Mouse (Mus musculus) liver, embryonic 11.5 days (tissue): ENCODE data around the gene Mthfd2l. TPM values are rescaled to one million over a fixed set of nuclear protein-coding genes. Genes with fewer than 3 reads are reported as not detected.

Source experiments
- ATAC-seq: fragments of 200-750 bp; cut with Nextera tagmentation; replicated peaks from 2 replicates; pipeline ENCODE4 v1.8.0; 2017; ENCODE audit warnings: moderate number of reproducible peaks, mild to moderate bottlenecking, moderate TSS enrichment, moderate library complexity; ENCODE audit not compliant: low FRiP score
- DNase-seq: peaks from one replicate; pipeline ENCODE4 v3.0.0-alpha.2; 2017; ENCODE audit warnings: low spot score
- H3K27ac ChIP-seq: fragments of 300-500 bp; sonication (generic); 2 replicates; pipeline ENCODE4 v1.5.1; 2014; ENCODE audit warnings: mild to moderate bottlenecking, low read depth, low read length, control low read depth
- H3K27me3 ChIP-seq: fragments of 300-500 bp; sonication (generic); replicated peaks from 2 replicates; pipeline ENCODE4 v1.6.1; 2014; ENCODE audit warnings: low read length, mixed read lengths; ENCODE audit not compliant: control insufficient read depth, insufficient read depth
- H3K36me3 ChIP-seq: fragments of 300-500 bp; sonication (generic); 2 replicates; pipeline ENCODE4 v1.6.1; 2014; ENCODE audit warnings: mild to moderate bottlenecking, low read length, moderate library complexity, mixed read lengths; ENCODE audit not compliant: control insufficient read depth, insufficient read depth
- H3K4me1 ChIP-seq: fragments of 300-500 bp; sonication (generic); replicated peaks from 2 replicates; pipeline ENCODE4 v1.6.1; 2014; ENCODE audit warnings: low read length, mixed read lengths; ENCODE audit not compliant: control insufficient read depth, insufficient read depth
- H3K4me2 ChIP-seq: fragments of 300-500 bp; sonication (generic); 2 replicates; pipeline ENCODE4 v1.6.1; 2014; ENCODE audit warnings: mild to moderate bottlenecking, control low read depth, moderate library complexity
- H3K4me3 ChIP-seq: fragments of 300-500 bp; sonication (generic); 2 replicates; pipeline ENCODE4 v1.5.1; 2014; ENCODE audit warnings: low read depth, low read length, control low read depth
- H3K9ac ChIP-seq: fragments of 300-500 bp; sonication (generic); 2 replicates; pipeline ENCODE4 v1.6.1; 2014; ENCODE audit warnings: low read depth, low read length, control low read depth
- H3K9me3 ChIP-seq: fragments of 300-500 bp; sonication (generic); 2 replicates; pipeline ENCODE4 v1.6.1; 2016; ENCODE audit warnings: low read length, inconsistent platforms, mixed read lengths; ENCODE audit not compliant: control insufficient read depth
- WGBS: fragments of 180-500 bp; shearing (Covaris S2); extraction: QIAGEN DNeasy Blood & Tissue Kit; methylation state at CpG from one replicate; pipeline ENCODE4 v1.1.7; 2014; 5-methylcytosine and 5-hydroxymethylcytosine counted together
- polyA plus RNA-seq: library from polyadenylated mRNA; unstranded; fragments of >200 nt; fragmentation: Nextera tagmentation; extraction: Ambion mirVana; gene quantifications from 2 replicates; pipeline ENCODE4 v1.2.1, GENCODE M21; 2014

The Mthfd2l gene
- polyA plus RNA-seq, 1 experiment from 2014 or later = 23.1 TPM

GRCm38 (mm10) chr5:90897429-90897828, 33.5 kb upstream of the Mthfd2l start:
- Histone ChIP-seq H3K9me3 (no peaks in the 10 kb centered on the region), H3K4me1 (no peaks in the 10 kb centered on the region), H3K4me3 (no peak overlapping the region), H3K27ac (no peak overlapping the region), H3K36me3 (no peaks in the 10 kb centered on the region), H3K27me3 (no peaks in the 10 kb centered on the region), H3K9ac (no peak overlapping the region), H3K4me2 (no peak overlapping the region)
- 66% methylated on average over 3 of the region's 3 CpGs for WGBS
- DNase-seq = no peak
- ATAC-seq = no peak

DNA sequence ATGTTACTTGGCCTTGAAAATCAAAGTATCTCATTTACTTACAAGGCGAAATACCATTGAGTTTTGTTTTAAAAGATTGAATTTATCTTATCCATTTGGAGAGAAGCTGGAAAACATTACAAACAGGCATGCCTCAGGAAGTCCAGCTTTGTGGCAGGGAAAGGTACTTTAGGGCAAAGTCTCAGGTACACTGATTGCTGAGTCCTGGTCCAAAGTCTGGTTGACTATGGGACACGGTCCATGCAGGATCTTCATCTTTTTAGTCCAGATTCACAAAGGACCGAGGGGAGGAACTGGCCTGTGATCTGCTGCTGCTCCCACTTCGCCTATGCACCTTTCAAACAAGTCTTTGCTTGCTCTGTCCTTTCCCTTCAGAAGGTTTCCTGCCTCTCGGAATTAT, 31.6 kb upstream of the Mthfd2l start:
- 73% methylated on average over 5 of the region's 5 CpGs for WGBS
- H3K36me3 ChIP-seq = no peaks in the 10 kb centered on the region

DNA sequence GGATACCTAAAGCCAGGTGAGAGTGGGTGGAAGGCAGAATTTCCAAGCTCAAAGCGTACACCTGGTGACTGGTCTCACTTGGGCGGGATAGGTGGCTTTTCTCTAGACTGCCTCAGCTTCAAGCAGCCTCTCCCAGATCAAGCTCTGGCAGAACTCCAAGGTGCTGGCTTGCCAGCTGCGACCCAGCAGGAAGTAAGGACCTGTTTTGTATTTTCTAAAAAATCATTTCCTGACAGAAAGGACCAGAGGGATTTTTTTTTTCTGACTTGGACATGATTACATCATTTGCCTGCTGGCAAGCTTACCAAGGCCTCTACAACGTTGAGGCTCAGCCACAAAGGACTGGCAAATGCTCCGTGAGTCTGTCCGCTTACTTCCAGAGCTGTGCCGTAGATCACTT, 30.8 kb upstream of the Mthfd2l start:
- peaks cover 10% of the 10 kb centered on the region for H3K27me3 ChIP-seq
- no peak overlapping the region for H3K4me3 ChIP-seq
- H3K4me1 ChIP-seq = no peaks in the 10 kb centered on the region; the same call in 1 of the 2 replicates
- H3K4me2 ChIP-seq = no peak overlapping the region
- ATAC-seq (no peak), DNase-seq (no peak)
- H3K36me3 ChIP-seq = no peaks in the 10 kb centered on the region
- no peak overlapping the region for H3K27ac ChIP-seq
- WGBS = 69% methylated on average over 7 of the region's 7 CpGs
- H3K9me3 ChIP-seq = no peaks in the 10 kb centered on the region
- H3K9ac ChIP-seq = no peak overlapping the region

More for the DNA sequence above, 31.6 kb upstream of the Mthfd2l start:
- Histone ChIP-seq H3K27ac (no peak overlapping the region), H3K9me3 (no peaks in the 10 kb centered on the region), H3K4me3 (no peak overlapping the region), H3K9ac (no peak overlapping the region), H3K27me3 (peaks cover 10% of the 10 kb centered on the region), H3K4me2 (no peak overlapping the region), H3K4me1 (no peaks in the 10 kb centered on the region; the same call in 1 of the 2 replicates)
- ATAC-seq (no peak), DNase-seq (no peak)

GRCm38 (mm10) chr5:90900688-90901087, 30.2 kb upstream of the Mthfd2l start:
- Histone ChIP-seq H3K4me2 (no peak overlapping the region), H3K27ac (no peak overlapping the region), H3K4me3 (no peak overlapping the region), H3K27me3 (peaks cover 10% of the 10 kb centered on the region), H3K9me3 (no peaks in the 10 kb centered on the region), H3K36me3 (no peaks in the 10 kb centered on the region), H3K9ac (no peak overlapping the region), H3K4me1 (no peaks in the 10 kb centered on the region; the same call in 1 of the 2 replicates)
- 74% methylated on average over 7 of the region's 7 CpGs for WGBS
- DNase-seq (no peak), ATAC-seq (no peak)

GRCm38 (mm10) chr5:90902380-90903260, 28.3 kb upstream of the Mthfd2l start:
- WGBS = 6% methylated on average over 10 of the region's 10 CpGs
- Histone ChIP-seq H3K4me3 (no peak overlapping the region), H3K27me3 (peaks cover 10% of the 10 kb centered on the region), H3K9me3 (no peaks in the 10 kb centered on the region), H3K9ac (no peak overlapping the region), H3K27ac (no peak overlapping the region), H3K4me2 (peak overlapping the region; percentile 59), H3K36me3 (no peaks in the 10 kb centered on the region), H3K4me1 (no peaks in the 10 kb centered on the region; the same call in 1 of the 2 replicates)
- ATAC-seq (no peak), DNase-seq (no peak)

GRCm38 (mm10) chr5:90903339-90904020, 27.4 kb upstream of the Mthfd2l start, which contains the start of gene Cxcl2:
Cxcl2 (plus strand) TSS chr5:90903871.
- Histone ChIP-seq H3K36me3 (no peaks in the 10 kb centered on the region), H3K4me2 (peak within 1 kb of the TSS; percentile 59), H3K9me3 (no peaks in the 10 kb centered on the region), H3K27me3 (peaks cover 10% of the 10 kb centered on the region), H3K4me1 (no peaks in the 10 kb centered on the region; the same call in 1 of the 2 replicates), H3K9ac (no peak within 1 kb of the TSS), H3K27ac (no peak within 1 kb of the TSS), H3K4me3 (0 out of 2 replicates have a peak within 1 kb of the TSS, but pooled peaks have one; percentile 11)
- DNase-seq (no peak), ATAC-seq (no peak; the same call in 1 of the 2 replicates)
- 12% methylated on average over 22 of the region's 22 CpGs for WGBS

DNA sequence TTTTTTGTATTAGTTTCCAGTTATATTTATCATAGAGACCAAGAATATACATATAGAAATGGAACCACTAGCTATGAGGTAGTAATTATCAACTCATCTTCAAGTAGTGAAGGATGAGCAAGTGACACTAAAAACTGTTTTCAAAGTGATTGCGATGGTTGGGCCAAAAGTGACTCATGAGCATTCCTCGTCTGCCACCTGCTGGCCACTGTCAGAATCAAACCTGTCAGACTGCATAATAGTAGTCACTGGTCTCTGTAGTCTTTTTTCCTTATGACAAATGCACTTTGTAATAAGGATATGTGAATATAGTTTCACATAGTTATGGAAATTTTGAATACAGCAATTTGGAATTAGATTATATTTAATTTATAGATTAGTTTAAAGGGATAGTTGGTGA, 21.9 kb upstream of the Mthfd2l start:
- no peak overlapping the region for H3K27ac ChIP-seq
- no peak overlapping the region for H3K4me3 ChIP-seq
- no peaks in the 10 kb centered on the region for H3K4me1 ChIP-seq
- H3K9me3 ChIP-seq = no peaks in the 10 kb centered on the region
- H3K27me3 ChIP-seq = peaks cover 2% of the 10 kb centered on the region
- ATAC-seq (no peak; the same call in 1 of the 2 replicates), DNase-seq (no peak)
- H3K9ac ChIP-seq = no peak overlapping the region
- WGBS = 1% methylated on average over 2 of the region's 2 CpGs
- H3K36me3 ChIP-seq = no peaks in the 10 kb centered on the region
- H3K4me2 ChIP-seq = no peak overlapping the region

- DNase-seq (no peak), ATAC-seq (no peak)
- Histone ChIP-seq H3K27ac (no peak overlapping the region), H3K9me3 (no peaks in the 10 kb centered on the region), H3K4me3 (no peak overlapping the region), H3K36me3 (no peaks in the 10 kb centered on the region), H3K4me2 (no peak overlapping the region), H3K27me3 (no peaks in the 10 kb centered on the region), H3K4me1 (no peaks in the 10 kb centered on the region), H3K9ac (no peak overlapping the region)
- 69% methylated on average over 2 of the region's 2 CpGs for WGBS
These were observed 11.4 kb upstream of the Mthfd2l start for GRCm38 (mm10) chr5:90919495-90919894.
